Mouse (Mus musculus) stomach, embryonic 15.5 days (tissue): ENCODE measurements at regions not wholly inside any gene's neighbourhood (a gene's known extent, or its start where the extent isn't known, plus 50 kb on each side); places are given as distances from the start of the nearest gene placed in this dataset.

Source experiments
- ATAC-seq: fragments of 200-750 bp; cut with Nextera tagmentation; 2 replicates; pipeline ENCODE4 v1.8.0; 2017; ENCODE audit warnings: low read depth, moderate number of reproducible peaks, moderate TSS enrichment; ENCODE audit not compliant: insufficient read depth, low FRiP score
- H3K27ac ChIP-seq: fragments of 300-500 bp; sonication (generic); 2 replicates; pipeline ENCODE4 v1.5.1; 2015; ENCODE audit warnings: mild to moderate bottlenecking, inconsistent platforms
- H3K27me3 ChIP-seq: fragments of 300-500 bp; sonication (generic); replicated peaks from 2 replicates; pipeline ENCODE4 v1.6.1; 2015; ENCODE audit warnings: inconsistent platforms
- H3K36me3 ChIP-seq: fragments of 300-500 bp; sonication (generic); 2 replicates; pipeline ENCODE4 v1.6.1; 2015; ENCODE audit warnings: inconsistent platforms
- H3K4me1 ChIP-seq: fragments of 300-500 bp; sonication (generic); 2 replicates; pipeline ENCODE4 v1.6.1; 2015; ENCODE audit warnings: inconsistent platforms
- H3K4me2 ChIP-seq: fragments of 300-500 bp; sonication (generic); 2 replicates; pipeline ENCODE4 v1.6.1; 2015; ENCODE audit warnings: mild to moderate bottlenecking, inconsistent platforms
- H3K4me3 ChIP-seq: fragments of 300-500 bp; sonication (generic); replicated peaks from 2 replicates; pipeline ENCODE4 v1.5.1; 2015; ENCODE audit warnings: inconsistent platforms
- H3K9ac ChIP-seq: fragments of 300-500 bp; sonication (generic); 2 replicates; pipeline ENCODE4 v1.6.1; 2015; ENCODE audit warnings: inconsistent platforms
- H3K9me3 ChIP-seq: fragments of 300-500 bp; sonication (generic); 2 replicates; pipeline ENCODE4 v1.6.1; 2016; ENCODE audit warnings: inconsistent platforms
- WGBS: fragments of 180-500 bp; shearing (Covaris S2); methylation state at CpG from one replicate; pipeline ENCODE4 v1.1.7; 2015; 5-methylcytosine and 5-hydroxymethylcytosine counted together

- Histone ChIP-seq H3K4me3 (no peak overlapping the region), H3K9ac (no peak overlapping the region), H3K4me2 (no peak overlapping the region), H3K36me3 (no peaks in the 10 kb centered on the region), H3K27ac (no peak overlapping the region), H3K4me1 (no peaks in the 10 kb centered on the region), H3K27me3 (no peaks in the 10 kb centered on the region), H3K9me3 (no peaks in the 10 kb centered on the region)
- WGBS: 65% methylated on average over 9 of the region's 9 CpGs
- ATAC-seq: no peak
These were observed 95.2 kb upstream of the Defb41 start for GRCm38 (mm10) chr1:18359951-18360731.

- Histone ChIP-seq H3K27ac (no peak overlapping the region), H3K36me3 (no peaks in the 10 kb centered on the region), H3K27me3 (no peaks in the 10 kb centered on the region), H3K4me1 (no peaks in the 10 kb centered on the region), H3K9me3 (no peaks in the 10 kb centered on the region), H3K4me2 (no peak overlapping the region), H3K4me3 (no peak overlapping the region), H3K9ac (no peak overlapping the region)
- 78% methylated on average over 1 of the region's 1 CpGs for WGBS
- ATAC-seq: no peak
These were observed 73.9 kb upstream of the Defb41 start for GRCm38 (mm10) chr1:18338871-18339270.
